Mouse (Mus musculus) kidney, adult 11 months (tissue): ENCODE data around the gene Ifnab.

ENCODE experiments used
- DNase-seq: peaks from one replicate; pipeline ENCODE4 v3.0.0; 2022

The Ifnab gene

GRCm38 (mm10) chr4:88655461-88655860 lies 35.7 kb downstream of the Ifnab start:
- peak; percentile 28 for DNase-seq

GRCm38 (mm10) chr4:88653644-88654043 lies 37.5 kb downstream of the Ifnab start:
- no peak for DNase-seq

GRCm38 (mm10) chr4:88644359-88644758 lies 46.8 kb downstream of the Ifnab start, which contains the start of gene Ifna13:
TSS of gene Ifna13 (minus strand) at chr4:88644459.
- no peak for DNase-seq

GRCm38 (mm10) chr4:88642526-88642925 lies 48.6 kb downstream of the Ifnab start:
- DNase-seq = no peak

GRCm38 (mm10) chr4:88641077-88641831 lies 49.9 kb downstream of the Ifnab start:
- DNase-seq = peak; percentile 85

- no peak for DNase-seq
Measured at GRCm38 (mm10) chr4:88640704-88641076, 50.5 kb downstream of the Ifnab start.
